Mouse (Mus musculus) CD4-positive, CD25-positive, alpha-beta regulatory T cell, adult 2 months (primary cell): Measurements from ENCODE around the gene Ipo4.

Experiments used
- DNase-seq: peaks from one replicate; pipeline ENCODE4 v3.0.0-alpha.2; 2012; ENCODE audit warnings: low read depth, low spot score

Gene Ipo4

DNA sequence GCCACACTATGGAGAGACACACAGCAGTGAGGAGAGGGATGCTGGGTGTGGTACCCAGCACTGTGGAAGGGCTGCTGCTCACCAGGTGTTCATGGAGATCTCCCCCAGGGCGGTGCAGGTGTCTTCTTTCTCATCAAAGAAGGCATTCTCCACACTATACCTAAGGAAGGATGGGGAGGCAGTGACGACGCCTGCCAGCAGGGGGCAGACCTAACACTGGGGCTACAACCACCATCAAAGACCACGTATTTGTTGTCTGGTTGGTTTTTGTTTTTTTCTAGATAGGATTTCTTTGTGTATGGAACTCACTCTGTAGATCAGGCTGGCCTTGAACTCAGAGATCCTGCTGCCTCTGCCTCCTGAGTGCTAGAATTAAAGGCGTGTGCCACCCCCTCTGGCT lies 6.4 kb downstream of the Ipo4 start:
- DNase-seq = peak; percentile 88

- DNase-seq = no peak
Measured at GRCm38 (mm10) chr14:55628077-55628827, 7.5 kb downstream of the Ipo4 start.

GRCm38 (mm10) chr14:55618486-55619195 lies 17.1 kb downstream of the Ipo4 start:
- peak; percentile 33 for DNase-seq

DNA sequence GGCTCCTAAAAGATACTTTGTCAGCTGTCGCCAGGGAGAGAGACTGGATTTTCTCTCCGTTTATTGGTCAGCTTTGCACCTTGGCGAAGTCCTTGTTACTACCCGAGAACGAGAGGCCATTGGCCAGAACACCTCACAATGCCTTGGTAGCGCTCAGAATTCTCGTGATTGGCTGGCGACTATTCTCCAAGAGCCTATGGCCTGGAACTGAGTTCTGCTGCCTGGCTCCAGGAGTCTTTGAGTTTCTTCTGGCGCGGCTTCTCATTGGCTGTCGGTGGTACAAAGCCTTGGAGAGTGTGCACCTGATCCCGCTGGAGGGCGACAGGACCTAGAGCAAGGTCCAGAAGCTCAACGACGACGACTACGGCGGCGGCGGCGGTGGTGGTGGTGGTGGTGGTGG lies 17.9 kb downstream of the Ipo4 start, which contains the start of gene Rec8:
TSS of gene Rec8 (plus strand) at position 216 of the 400 bp plus-strand sequence.
- DNase-seq = peak; percentile 72

DNA sequence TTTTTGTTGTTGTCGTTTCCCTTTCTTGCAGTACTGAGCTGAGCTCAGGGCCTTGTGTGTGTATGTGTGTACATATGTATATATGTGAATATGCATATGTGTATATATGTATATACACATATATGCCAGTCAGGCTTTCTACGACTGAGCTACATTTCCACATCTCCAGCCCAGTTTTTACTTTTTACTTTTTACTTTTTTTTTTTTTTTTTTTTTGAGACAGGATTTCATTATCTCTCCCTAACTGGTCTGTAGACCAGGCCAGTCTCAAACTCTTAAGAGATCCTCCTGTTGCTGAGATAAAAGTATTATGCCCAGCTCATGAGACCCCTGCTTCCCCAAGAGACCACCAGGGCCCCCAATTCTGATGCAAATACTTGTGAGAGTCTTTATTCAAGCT lies 18.9 kb downstream of the Ipo4 start:
- DNase-seq = no peak

DNA sequence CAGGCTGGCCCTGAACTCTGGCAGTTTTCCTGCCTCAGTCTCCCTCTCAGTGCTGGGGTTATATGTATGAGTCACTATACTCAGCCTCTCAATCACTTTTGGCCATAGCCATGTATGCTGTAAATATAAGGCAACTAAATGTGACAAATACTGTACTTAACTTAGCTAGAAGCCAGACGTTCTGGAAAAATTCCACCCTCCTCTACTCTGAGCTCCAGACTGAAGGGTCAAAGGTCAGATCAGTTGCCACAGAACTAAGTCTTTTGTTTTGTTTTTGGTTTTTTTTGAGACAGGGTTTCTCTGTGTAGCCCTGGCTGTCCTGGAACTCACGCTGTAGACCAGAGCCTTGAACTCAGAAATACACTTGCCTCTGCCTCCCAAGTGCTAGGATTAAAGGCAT lies 19.9 kb downstream of the Ipo4 start:
- no peak for DNase-seq

GRCm38 (mm10) chr14:55614565-55615178 lies 21.1 kb downstream of the Ipo4 start:
- DNase-seq = no peak

GRCm38 (mm10) chr14:55613346-55613745 lies 22.4 kb downstream of the Ipo4 start:
- no peak for DNase-seq

GRCm38 (mm10) chr14:55608339-55608738 lies 27.4 kb downstream of the Ipo4 start:
- DNase-seq = no peak

DNA sequence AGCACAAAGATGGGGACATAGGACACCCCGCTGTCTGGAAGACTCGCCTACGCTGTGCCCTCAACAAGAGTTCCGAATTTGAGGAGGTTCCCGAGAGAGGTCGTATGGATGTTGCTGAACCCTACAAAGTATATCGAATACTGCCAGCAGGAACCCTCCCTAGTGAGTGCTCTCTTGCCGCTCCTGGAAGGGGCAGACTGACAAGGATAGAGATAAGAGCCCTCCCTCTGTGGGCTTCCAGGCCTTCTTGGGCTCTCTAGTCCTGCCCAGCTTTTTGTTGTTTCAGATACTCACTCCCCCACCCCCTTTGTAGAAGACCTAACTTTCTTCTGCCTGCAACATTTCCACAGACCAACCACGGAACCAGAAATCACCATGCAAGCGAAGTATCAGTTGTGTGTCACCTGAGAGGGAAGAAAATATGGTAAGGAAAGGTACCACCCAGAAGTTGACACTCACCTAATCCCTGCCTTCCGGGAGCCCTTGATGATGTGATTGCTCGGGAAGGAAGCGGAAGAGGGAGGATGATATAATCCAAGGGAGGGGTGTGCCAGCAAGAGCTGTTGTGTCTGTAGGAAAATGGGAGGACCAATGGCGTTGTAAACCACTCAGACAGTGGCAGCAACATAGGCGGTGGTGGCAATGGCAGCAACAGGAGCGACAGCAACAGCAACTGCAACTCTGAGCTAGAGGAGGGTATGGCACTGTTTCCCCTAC lies 29.9 kb downstream of the Ipo4 start:
- DNase-seq = no peak

DNA sequence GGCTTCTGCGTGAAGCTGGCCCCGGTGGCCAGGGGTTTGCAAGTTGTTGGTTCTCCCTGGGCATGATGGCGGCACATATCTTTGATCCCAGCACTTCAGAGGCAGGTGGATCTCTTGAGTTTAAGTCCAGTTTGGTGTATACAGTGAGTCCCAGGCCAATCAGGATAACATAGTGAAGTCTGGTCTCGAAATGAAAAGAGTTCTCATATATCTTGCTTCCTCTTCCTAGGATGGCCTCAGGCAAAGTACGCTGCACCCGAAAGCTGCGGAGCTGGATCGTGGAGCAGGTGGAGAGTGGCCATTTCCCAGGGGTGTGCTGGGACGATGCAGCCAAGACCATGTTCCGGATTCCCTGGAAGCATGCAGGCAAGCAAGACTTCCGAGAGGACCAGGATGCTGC lies 30.9 kb downstream of the Ipo4 start:
- peak; percentile 23 for DNase-seq

DNA sequence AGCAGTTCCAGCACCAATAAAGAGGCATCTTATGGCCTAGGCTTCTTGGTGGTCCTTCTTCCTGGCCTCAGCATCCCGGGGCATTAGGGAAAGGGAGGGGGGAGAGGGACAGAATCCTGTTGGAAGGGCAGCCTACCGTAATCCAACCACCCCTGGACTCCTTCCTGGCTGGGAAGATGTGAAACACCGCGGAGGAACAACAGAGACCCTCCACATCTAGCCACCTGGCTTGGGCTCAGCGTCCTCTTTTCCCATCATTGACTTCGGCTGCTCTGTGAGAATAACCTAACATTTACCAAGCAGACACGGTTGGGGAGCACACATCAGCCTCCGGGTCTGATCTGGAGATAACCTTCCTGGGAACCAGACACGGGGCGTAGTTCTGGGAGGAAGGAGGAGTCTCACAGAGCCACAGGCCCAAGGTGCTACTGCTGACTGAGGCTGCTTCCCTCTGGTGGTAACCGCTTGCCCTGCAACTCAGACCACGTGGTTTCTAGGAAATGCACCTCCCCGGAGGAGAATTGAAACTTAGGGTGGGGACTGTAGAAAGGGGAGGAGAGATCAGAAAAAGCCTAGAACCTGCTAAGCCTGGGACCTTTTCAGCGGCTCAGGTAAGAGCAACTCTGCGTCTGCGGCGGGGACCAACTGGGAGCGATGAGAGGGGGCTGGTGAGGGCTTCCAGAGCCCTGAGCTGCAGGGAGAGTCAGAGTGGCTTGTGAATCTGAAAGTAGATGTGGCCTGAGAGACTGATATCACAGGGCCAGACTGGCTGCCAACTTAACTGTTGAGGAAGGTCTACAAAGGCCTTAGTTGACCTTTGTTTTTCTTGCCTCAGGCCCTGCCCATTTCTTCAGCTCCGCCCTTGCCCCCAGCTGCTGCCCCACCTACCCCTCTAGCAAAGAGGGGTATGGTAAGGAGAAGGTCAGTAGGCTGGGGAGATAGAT lies 31.9 kb downstream of the Ipo4 start:
- DNase-seq = peak; percentile 98

DNA sequence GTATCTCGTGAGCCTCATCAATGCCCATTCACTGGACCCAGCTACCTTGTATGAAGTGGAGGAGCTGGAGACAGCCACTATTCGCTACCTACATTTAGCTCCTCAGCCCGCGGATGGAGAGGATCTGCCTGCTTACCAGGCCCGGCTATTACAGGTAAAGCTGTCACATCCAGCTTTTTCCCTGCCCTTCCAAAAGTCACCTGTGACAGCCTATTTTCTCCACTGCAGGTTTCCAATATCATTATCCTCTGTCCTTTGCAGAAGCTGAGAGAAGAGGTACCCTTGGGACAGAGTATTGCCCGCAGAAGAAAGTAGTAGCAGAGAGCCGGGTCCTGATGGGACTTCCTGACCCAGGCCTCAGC lies 32.5 kb downstream of the Ipo4 start, which contains the start of gene Irf9:
TSS of gene Irf9 (plus strand) at position 301 of the 362 bp plus-strand sequence.
- DNase-seq = peak; percentile 28

GRCm38 (mm10) chr14:55598521-55599390 lies 37.0 kb downstream of the Ipo4 start:
- DNase-seq = no peak

DNA sequence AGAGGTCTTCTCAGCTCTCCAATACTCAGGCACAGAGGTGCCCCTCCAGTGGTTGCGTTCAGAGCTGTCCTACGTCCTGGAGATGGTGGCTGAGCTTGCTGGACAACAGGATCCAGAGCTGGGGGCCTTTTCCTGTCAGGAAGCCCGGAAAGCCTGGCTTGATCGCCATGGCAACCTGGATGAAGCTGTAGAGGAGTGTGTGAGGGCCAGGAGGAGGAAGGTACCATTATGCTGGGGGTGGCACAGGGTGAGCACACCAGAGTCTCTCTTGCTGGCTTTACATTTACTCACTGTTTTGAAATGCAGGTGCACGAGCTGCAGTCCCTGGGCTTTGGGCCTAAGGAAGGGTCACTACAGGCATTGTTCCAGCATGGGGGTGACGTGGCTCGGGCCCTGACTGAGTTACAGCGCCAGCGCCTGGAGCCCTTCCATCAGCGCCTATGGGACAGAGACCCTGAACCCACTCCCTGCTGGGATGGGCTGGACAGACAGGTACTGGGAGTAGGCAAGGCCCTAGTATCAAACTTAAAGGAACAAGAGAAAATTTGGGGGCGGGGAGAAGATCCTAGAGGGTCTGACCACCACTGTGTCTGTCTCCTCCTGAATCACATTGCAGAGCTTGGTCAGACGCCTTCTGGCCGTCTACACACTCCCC lies 39.6 kb downstream of the Ipo4 start:
- DNase-seq = no peak

GRCm38 (mm10) chr14:55592226-55592625 lies 43.5 kb downstream of the Ipo4 start:
- no peak for DNase-seq

GRCm38 (mm10) chr14:55591331-55591891 lies 44.3 kb downstream of the Ipo4 start, which contains the start of gene Rnf31:
Gene Rnf31, plus strand, starts transcription at chr14:55591708.
- peak; percentile 93 for DNase-seq

DNA sequence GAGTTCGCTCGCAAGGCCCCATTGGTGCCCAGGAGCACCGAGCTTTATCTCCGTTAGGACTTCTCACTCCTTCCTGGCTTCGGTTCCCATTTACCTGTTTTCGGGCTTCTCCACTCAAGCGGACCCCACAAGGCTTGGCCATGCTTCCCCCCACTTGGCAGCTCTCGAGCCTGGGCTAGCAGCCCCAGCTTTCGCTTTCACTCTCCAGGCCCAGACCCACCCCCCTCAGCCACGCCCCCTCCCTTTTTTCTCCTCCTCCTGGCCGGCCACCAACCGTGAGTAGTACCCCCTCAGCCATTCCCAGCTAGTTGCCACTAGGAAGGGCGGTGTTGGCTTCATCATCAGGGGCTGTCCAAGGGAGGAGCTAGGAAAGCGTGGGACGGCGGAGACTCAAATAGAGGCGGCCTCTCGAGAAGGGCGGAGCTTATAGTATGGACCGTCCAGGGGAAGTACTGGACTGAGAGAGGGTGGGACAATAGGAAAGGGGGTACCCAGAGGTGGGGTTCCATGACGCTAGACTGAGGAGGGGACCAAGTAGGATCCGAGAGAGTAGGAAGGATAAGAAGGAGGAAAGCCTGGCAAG lies 44.9 kb downstream of the Ipo4 start, which contains the start of gene Psme2:
TSS of gene Psme2 (minus strand) at position 366 of the 583 bp plus-strand sequence.
- peak; percentile 92 for DNase-seq
